Mouse (Mus musculus): ENCODE results near the gene Atp9a. TPM values are rescaled to one million over a fixed set of nuclear protein-coding genes. Genes with fewer than 3 reads are reported as not detected.

Gene Atp9a
- polyA plus RNA-seq, 1 experiment from 2014 or later, result 11.4 TPM

GRCm38 (mm10) chr2:168610941-168611340 is 131.3 kb downstream of the Atp9a start:
- H3K36me3 ChIP-seq (ENCODE audit: control insufficient read depth, insufficient read depth), result no peaks in the 10 kb centered on the region
- H3K4me1 ChIP-seq (ENCODE audit: control insufficient read depth, insufficient read depth, low read length), result peaks cover 64% of the 10 kb centered on the region
- no peaks in the 10 kb centered on the region for H3K27me3 ChIP-seq (ENCODE audit: control insufficient read depth, insufficient read depth, low read length)
- no peak overlapping the region for H3K4me2 ChIP-seq (ENCODE audit: low read depth, low read length)
- 0 out of 2 replicates have a peak overlapping the region, but pooled peaks have one; percentile 5 for H3K9ac ChIP-seq (ENCODE audit: low read length)
- no peak overlapping the region for H3K4me3 ChIP-seq (ENCODE audit: low read length)
- WGBS, result 60% methylated on average over 3 of the region's 3 CpGs
- peak; percentile 38 for ATAC-seq (replicated peaks; ENCODE audit: extremely low read depth, insufficient read depth, low FRiP score)
- H3K27ac ChIP-seq (ENCODE audit: low read length), result peak overlapping the region; percentile 52
- no peaks in the 10 kb centered on the region for H3K9me3 ChIP-seq (replicated peaks; ENCODE audit: control insufficient read depth, low read length)

DNA sequence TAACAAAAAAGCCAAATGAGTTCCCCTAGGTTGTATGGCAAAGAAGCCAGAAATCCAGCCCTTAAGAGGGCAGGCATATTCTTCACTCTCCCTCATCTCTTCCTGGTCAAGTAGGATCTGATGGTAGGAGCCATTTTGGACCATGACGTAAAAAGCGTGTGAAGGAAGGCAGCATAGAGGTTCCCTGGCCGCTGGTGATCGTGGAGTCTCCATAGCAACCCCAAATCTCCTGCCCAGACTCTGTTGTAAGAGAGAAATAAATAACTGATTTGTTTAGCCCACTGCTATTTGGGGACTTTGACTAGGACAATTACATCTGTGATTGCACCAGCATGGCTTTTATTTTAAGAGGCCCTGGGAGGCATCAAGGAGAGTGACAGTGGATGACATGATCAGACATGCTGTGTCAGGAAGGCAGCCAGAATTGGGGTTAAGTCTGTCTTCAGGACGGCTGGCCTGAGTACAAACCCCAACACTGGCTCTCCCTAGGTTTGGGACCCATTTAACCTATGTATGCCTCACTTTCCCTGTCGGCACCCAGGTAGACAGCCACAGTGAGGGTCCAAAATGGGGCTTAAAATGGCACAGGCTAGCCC is 132.5 kb downstream of the Atp9a start:
- Histone ChIP-seq H3K27me3 (ENCODE audit: control insufficient read depth, insufficient read depth, low read length) (no peaks in the 10 kb centered on the region), H3K9me3 (replicated peaks; ENCODE audit: control insufficient read depth, low read length) (no peaks in the 10 kb centered on the region), H3K4me3 (ENCODE audit: low read length) (no peak overlapping the region), H3K9ac (ENCODE audit: low read length) (no peak overlapping the region), H3K4me1 (ENCODE audit: control insufficient read depth, insufficient read depth, low read length) (peaks cover 64% of the 10 kb centered on the region), H3K27ac (ENCODE audit: low read length) (no peak overlapping the region), H3K4me2 (ENCODE audit: low read depth, low read length) (no peak overlapping the region), H3K36me3 (ENCODE audit: control insufficient read depth, insufficient read depth) (no peaks in the 10 kb centered on the region)
- ATAC-seq (replicated peaks; ENCODE audit: extremely low read depth, insufficient read depth, low FRiP score), result no peak
- WGBS, result 74% methylated on average over 6 of the region's 6 CpGs

DNA sequence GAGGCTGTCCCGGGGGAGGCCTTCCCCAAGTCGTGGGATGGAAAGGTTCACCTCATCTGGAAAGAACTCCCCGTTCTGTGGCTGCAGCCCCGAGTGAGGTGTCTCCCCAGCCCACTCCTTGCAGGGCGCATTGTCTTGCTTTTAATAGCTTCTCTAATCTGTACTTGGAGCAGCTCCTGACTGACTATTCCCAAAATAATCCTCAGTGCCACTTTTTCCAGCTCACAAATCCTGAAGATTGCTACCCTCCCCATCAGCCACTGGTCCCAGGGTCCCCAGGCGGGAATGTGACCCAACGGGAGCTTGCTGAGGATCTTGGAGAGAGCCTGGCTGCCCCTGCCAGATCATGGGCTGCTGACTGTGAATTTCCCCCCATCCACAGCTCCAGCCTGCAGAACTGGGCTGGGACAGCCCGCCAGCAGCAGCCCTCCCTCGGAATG is 134.1 kb downstream of the Atp9a start:
- peak overlapping the region; percentile 94 for H3K27ac ChIP-seq (ENCODE audit: low read length)
- H3K9ac ChIP-seq (ENCODE audit: low read length), result peak overlapping the region; percentile 68
- H3K4me2 ChIP-seq (ENCODE audit: low read depth, low read length), result peak overlapping the region; percentile 35
- H3K9me3 ChIP-seq (replicated peaks; ENCODE audit: control insufficient read depth, low read length), result no peaks in the 10 kb centered on the region
- ATAC-seq (replicated peaks; ENCODE audit: extremely low read depth, insufficient read depth, low FRiP score), result peak; percentile 18
- H3K27me3 ChIP-seq (ENCODE audit: control insufficient read depth, insufficient read depth, low read length), result no peaks in the 10 kb centered on the region
- WGBS, result 24% methylated on average over 9 of the region's 9 CpGs
- peaks cover 61% of the 10 kb centered on the region for H3K4me1 ChIP-seq (ENCODE audit: control insufficient read depth, insufficient read depth, low read length)
- no peak overlapping the region for H3K4me3 ChIP-seq (ENCODE audit: low read length)
- no peaks in the 10 kb centered on the region for H3K36me3 ChIP-seq (ENCODE audit: control insufficient read depth, insufficient read depth)

DNA sequence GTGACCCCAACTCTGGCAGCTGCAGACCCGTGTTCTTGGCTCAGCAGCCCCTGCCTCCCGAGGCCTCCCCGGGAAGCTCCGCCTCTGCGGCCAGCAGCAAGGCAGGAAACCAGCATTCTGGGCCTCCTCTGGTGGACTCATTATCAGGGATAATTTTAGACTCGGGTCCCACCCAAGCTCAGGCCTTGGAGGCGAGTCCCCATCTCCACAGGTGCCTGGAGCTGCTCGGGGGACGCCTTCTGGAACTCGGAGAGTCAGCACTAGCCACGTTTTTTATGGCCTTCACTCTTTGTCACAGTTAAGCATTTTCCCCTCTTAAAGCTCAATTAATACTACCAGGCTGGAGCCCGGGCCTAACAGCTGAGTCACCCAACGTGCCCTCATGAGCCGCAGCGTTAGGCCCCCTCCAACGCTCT is 137.5 kb downstream of the Atp9a start:
- Histone ChIP-seq H3K4me2 (ENCODE audit: low read depth, low read length) (peak overlapping the region; percentile 6; the same call in 1 of the 2 replicates), H3K9ac (ENCODE audit: low read length) (peak overlapping the region; percentile 45; the same call in 1 of the 2 replicates), H3K27me3 (ENCODE audit: control insufficient read depth, insufficient read depth, low read length) (peaks cover 5% of the 10 kb centered on the region), H3K36me3 (ENCODE audit: control insufficient read depth, insufficient read depth) (no peaks in the 10 kb centered on the region), H3K27ac (ENCODE audit: low read length) (peak overlapping the region; percentile 77), H3K9me3 (replicated peaks; ENCODE audit: control insufficient read depth, low read length) (no peaks in the 10 kb centered on the region), H3K4me3 (ENCODE audit: low read length) (no peak overlapping the region), H3K4me1 (ENCODE audit: control insufficient read depth, insufficient read depth, low read length) (peaks cover 60% of the 10 kb centered on the region)
- WGBS, result 12% methylated on average over 16 of the region's 16 CpGs
- peak; percentile 49 for ATAC-seq (replicated peaks; ENCODE audit: extremely low read depth, insufficient read depth, low FRiP score)

DNA sequence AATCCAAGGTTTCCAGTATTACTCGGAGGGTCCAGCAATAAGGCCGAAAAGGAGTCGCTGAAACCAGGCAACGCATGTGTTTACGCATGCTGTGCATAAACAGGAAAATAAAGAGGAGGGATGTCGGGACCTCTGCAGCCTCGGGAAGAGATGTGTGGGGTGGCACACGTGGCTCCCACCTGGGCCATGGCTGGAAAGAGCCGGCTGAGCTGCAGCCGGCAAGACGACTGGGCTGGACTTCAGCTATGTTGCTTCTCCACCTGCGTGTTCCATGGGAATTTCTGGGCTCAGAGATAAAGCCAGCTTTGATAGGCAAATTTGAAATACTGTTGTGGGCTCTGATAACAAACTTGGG is 139.8 kb downstream of the Atp9a start:
- no peak overlapping the region for H3K27ac ChIP-seq (ENCODE audit: low read length)
- H3K4me1 ChIP-seq (ENCODE audit: control insufficient read depth, insufficient read depth, low read length), result peaks cover 37% of the 10 kb centered on the region
- WGBS, result 32% methylated on average over 12 of the region's 12 CpGs
- no peak for ATAC-seq (replicated peaks; ENCODE audit: extremely low read depth, insufficient read depth, low FRiP score)
- no peak overlapping the region for H3K4me3 ChIP-seq (ENCODE audit: low read length)
- H3K9ac ChIP-seq (ENCODE audit: low read length), result no peak overlapping the region
- no peaks in the 10 kb centered on the region for H3K36me3 ChIP-seq (ENCODE audit: control insufficient read depth, insufficient read depth)
- peaks cover 12% of the 10 kb centered on the region for H3K27me3 ChIP-seq (ENCODE audit: control insufficient read depth, insufficient read depth, low read length)
- H3K9me3 ChIP-seq (replicated peaks; ENCODE audit: control insufficient read depth, low read length), result no peaks in the 10 kb centered on the region
- H3K4me2 ChIP-seq (ENCODE audit: low read depth, low read length), result no peak overlapping the region

DNA sequence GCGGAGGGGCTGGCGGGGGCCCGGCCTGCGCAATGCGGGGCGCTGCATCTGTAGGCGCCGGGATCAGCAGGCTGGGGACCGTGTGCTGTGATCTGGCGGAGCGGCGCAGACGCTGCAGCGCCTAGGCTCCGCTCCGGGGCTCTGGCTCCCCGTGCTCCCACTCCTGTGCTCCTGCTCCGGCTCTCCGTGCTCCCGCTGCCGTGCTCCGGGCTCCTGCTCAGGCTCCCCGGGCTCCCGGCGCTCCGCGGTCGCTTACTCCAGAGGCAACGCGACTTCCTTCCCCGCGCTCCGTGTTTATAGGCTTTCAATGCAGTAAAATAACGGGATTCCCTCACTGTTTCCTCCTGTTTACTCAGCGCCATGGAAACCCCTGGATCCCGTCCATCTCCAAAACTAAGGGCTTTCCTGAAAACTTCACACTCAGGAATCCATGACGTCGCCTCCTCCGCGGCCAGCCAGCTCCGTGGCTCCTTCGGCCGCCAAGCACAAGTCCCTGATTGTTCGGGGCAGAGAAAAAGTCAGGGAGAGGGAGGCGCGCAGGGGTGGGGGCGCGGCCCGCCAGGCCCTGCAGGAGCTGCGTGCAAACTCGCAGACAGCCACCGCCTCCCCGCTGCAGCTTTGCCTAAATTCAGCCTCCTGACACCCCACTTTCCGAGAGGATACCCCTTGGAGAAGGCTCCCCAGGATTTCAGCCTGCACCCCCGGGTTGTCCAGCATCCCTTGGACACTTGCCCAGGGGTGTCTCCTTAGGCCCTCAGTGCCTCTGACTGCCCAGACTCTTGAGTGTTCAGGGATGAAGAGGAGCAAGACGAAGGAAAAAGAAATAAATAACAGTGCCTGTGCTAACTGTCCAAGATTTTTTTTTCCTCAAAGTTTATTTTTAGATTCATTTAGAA is 140.5 kb downstream of the Atp9a start, which contains the start of gene Nfatc2:
Gene Nfatc2 (minus strand): TSS at position 167 of the 896 bp plus-strand sequence.
- peak within 1 kb of the TSS; percentile 41 for H3K27ac ChIP-seq (ENCODE audit: low read length)
- no peaks in the 10 kb centered on the region for H3K9me3 ChIP-seq (replicated peaks; ENCODE audit: control insufficient read depth, low read length)
- 2% methylated on average over 56 of the region's 56 CpGs for WGBS
- H3K36me3 ChIP-seq (ENCODE audit: control insufficient read depth, insufficient read depth), result no peaks in the 10 kb centered on the region
- H3K4me3 ChIP-seq (ENCODE audit: low read length), result peak within 1 kb of the TSS; percentile 60
- H3K27me3 ChIP-seq (ENCODE audit: control insufficient read depth, insufficient read depth, low read length), result peaks cover 12% of the 10 kb centered on the region
- ATAC-seq (replicated peaks; ENCODE audit: extremely low read depth, insufficient read depth, low FRiP score), result peak; percentile 58
- peak within 1 kb of the TSS; percentile 87 for H3K4me2 ChIP-seq (ENCODE audit: low read depth, low read length)
- H3K9ac ChIP-seq (ENCODE audit: low read length), result peak within 1 kb of the TSS; percentile 72
- peaks cover 34% of the 10 kb centered on the region for H3K4me1 ChIP-seq (ENCODE audit: control insufficient read depth, insufficient read depth, low read length)

DNA sequence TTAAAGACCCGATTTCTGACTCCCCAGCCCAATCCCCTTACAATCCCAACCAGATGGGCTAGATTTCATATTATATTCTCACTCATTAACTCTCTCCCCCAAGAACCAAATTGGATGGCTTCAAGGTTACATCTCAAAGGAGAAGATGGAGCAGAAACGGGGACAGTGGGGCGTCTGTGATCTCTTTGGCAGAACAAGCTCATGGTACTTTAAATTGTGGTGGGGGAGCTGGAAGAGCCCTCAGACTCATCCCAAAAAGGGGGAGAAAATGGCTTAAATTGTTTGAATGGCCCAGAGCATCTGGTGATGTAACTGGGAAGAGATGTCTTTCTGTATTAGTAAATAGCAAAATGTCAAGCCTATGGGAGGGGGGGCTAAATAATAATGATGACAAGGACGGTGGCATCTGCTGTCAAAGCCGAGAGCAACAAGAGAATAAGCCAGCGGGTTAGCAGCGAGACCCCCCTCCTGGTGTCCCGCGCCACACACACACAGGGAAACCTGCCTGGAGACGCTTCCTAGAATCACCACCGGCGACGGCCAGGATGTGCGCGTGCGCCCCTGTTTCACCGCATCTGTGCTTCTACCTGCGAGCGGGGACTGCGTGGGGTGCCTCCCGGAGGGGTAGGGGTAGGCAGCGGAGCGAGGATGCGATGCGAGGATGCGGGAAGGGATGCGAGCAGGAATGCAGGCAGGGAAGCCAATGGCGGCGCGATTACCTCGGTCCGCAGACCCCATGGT is 141.3 kb downstream of the Atp9a start:
- Histone ChIP-seq H3K9me3 (replicated peaks; ENCODE audit: control insufficient read depth, low read length) (no peaks in the 10 kb centered on the region), H3K4me2 (ENCODE audit: low read depth, low read length) (peak overlapping the region; percentile 87), H3K36me3 (ENCODE audit: control insufficient read depth, insufficient read depth) (no peaks in the 10 kb centered on the region), H3K9ac (ENCODE audit: low read length) (peak overlapping the region; percentile 72), H3K4me1 (ENCODE audit: control insufficient read depth, insufficient read depth, low read length) (peaks cover 30% of the 10 kb centered on the region), H3K27me3 (ENCODE audit: control insufficient read depth, insufficient read depth, low read length) (peaks cover 12% of the 10 kb centered on the region), H3K27ac (ENCODE audit: low read length) (peak overlapping the region; percentile 40; the same call in 1 of the 2 replicates), H3K4me3 (ENCODE audit: low read length) (peak overlapping the region; percentile 60)
- peak; percentile 3; the same call in 1 of the 2 replicates for ATAC-seq (replicated peaks; ENCODE audit: extremely low read depth, insufficient read depth, low FRiP score)
- 3% methylated on average over 32 of the region's 32 CpGs for WGBS

- WGBS, result 75% methylated on average over 7 of the region's 7 CpGs
These were observed 146.5 kb downstream of the Atp9a start for GRCm38 (mm10) chr2:168595693-168596092.

More at GRCm38 (mm10) chr2:168595693-168596092, 146.5 kb downstream of the Atp9a start:
- no peak overlapping the region for H3K4me2 ChIP-seq (ENCODE audit: low read depth, low read length)
- H3K9me3 ChIP-seq (replicated peaks; ENCODE audit: control insufficient read depth, low read length), result no peaks in the 10 kb centered on the region
- peaks cover 14% of the 10 kb centered on the region for H3K27me3 ChIP-seq (ENCODE audit: control insufficient read depth, insufficient read depth, low read length)
- H3K27ac ChIP-seq (ENCODE audit: low read length), result no peak overlapping the region
- H3K36me3 ChIP-seq (ENCODE audit: control insufficient read depth, insufficient read depth), result no peaks in the 10 kb centered on the region
- no peak for ATAC-seq (replicated peaks; ENCODE audit: extremely low read depth, insufficient read depth, low FRiP score)
- H3K4me1 ChIP-seq (ENCODE audit: control insufficient read depth, insufficient read depth, low read length), result peaks cover 7% of the 10 kb centered on the region
- no peak overlapping the region for H3K4me3 ChIP-seq (ENCODE audit: low read length)
- H3K9ac ChIP-seq (ENCODE audit: low read length), result no peak overlapping the region
